Mouse (Mus musculus) T-cell, adult 2 months (primary cell): ENCODE measurements around the gene Gp5.
"Not testable (repeated sequence)": the region's sequence is repeated elsewhere in the genome, so short reads cannot be mapped to it uniquely, and the experiment has no call there.

Experiments used
- DNase-seq: peaks from one replicate; pipeline ENCODE4 v3.0.0; 2022; ENCODE audit warnings: low spot score

Gp5 gene

DNA sequence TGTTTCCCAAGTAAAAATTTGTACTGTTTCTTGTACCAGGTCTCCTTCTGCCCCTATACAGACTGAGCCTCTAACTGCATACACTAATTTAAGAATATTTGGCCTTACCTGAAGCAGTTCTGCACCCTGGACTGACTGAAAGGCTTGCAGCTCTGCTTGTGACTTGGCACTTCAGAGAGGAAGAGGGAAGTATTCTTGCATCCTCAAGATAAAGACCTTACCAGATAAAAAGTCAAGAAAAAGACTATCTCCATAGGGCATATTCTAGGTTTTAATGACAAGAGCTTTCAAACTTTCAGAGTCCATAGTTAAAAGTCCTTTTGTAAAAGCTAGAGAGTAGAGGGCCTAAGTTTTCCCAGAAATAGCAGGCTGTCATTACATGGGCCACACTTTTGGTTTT, at the start of gene Gp5:
TSS of gene Gp5 (minus strand) at position 133 of the 400 bp plus-strand sequence.
- DNase-seq = no peak

DNA sequence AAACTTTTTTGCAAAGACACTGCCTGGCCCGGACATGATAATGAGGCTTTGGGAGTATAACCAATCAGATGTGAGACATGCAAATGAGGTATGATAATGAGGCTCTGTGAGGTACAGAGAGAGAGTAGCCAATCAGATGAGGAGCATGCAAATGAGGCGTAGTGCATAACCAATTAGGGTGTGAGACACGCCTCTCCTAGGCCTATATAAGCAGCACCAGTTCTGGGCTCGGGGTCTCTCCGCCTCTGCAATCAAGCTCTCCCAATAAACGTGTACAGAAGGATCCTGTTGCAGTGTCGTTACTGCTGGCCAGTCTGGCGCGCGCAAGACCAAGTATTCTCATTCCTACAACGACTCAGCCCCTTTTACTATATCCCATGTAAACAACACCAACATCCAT, 42.9 kb upstream of the Gp5 start:
- DNase-seq = not testable (repeated sequence)

DNA sequence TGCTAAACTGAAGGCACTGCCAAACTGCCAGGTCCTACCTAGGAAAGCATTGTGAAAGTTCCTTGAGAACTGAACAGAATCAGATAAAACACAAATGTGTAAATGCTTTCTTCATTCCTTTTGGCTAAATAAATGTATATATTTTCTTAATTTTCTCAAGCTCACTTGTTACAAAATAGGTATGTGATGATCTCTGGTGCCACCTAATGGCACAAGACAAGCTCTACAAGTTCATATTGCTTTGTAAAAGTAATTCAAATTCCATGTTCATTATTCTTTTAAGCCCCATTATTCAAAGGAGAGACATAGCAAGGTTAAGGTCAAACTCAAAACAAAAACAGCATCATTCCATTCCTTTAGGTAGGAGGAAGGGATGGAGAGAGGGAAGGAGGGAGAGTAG, 3.7 kb upstream of the Gp5 start:
- DNase-seq = no peak

DNA sequence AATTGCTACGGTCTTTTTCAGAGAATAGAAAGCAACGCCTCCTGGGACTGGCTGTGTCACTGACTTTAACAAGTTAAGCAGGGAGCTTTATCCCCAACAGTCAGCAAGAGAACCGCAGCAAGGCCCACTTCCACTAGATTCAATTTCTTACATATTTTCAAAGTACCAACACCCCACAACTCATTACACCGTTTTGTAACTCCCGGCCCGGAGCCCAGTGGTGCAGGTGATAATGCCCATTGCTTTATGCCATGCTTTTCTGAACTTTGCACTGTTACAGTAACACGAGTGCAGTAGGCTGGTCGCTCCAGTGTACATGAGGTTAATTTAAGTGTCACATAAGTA, 436 bp downstream of the Gp5 start:
- no peak for DNase-seq

DNA sequence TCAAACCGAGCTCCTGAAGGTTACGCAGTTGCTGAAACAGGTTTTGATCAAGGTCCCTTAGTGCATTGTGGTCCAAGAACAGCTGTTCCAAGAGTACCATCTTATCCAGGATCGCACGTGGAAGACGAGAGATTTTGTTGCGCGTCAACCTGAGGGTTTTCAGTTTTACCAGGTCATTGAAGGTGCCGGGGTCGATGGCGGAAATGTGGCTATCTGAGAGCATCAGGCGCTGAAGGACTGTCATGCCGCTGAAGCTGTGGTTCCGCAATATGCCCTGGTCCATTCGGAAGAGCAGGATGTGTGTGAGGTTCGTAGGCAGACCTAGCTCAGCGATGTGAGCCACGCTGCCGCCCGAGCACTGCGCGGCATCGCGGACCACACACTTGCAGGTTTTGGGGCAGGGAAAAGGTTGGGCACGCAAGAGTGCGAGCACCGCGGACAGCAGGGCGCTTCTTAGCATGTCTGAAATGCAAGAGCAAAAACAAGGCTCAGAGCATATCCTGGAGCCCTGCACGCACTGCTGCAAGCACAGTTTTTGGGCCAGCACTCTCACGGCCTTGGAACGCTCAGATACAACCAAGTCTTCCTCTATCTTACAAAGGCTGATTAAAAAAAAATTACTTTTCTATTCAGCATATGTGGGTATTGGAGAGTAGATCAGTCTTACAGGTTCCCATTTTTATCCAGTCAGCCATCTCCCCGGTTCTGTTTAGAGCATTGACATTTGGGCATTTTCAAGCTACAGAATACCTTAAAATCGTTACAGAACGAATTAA, 996 bp downstream of the Gp5 start:
- peak; percentile 8 for DNase-seq

DNA sequence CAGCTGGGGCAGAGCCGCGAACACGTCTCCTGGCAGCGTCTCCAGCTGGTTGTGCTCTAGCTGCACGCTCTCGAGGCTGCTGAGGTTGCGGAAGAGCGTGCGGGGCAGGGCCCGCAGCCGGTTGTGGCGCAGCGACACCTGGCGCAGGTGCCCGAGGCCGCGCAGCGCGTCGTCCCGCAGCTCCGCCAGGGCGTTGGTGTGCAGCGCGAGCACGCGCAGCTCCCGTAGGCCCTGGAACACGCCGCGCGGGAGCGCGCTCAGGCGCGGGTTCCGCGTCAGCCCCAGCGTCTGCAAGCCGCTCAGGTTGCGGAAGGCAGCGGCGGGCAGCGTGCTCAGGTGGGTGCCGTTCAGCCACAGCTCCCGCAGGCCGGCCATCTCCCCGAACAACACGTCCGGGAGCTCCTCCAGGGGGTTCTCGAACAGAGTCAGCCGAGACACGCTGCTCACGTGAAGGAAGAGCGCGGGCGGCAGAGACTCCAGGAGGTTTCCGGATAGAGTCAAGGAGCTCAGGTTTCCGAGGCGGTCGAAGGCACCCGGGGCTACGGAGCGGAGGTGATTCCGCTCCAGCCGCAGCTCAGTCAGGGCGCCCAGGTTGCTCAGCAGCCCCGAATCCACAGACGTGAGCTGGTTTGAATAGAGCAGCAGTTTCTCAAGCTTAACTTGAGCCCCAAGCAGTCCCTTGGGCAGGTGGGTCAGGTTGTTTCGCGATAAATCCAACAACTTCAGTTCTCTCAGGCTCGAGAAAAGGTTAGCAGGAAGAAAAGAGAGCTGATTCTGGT, 1.8 kb downstream of the Gp5 start:
- peak; percentile 48 for DNase-seq

DNA sequence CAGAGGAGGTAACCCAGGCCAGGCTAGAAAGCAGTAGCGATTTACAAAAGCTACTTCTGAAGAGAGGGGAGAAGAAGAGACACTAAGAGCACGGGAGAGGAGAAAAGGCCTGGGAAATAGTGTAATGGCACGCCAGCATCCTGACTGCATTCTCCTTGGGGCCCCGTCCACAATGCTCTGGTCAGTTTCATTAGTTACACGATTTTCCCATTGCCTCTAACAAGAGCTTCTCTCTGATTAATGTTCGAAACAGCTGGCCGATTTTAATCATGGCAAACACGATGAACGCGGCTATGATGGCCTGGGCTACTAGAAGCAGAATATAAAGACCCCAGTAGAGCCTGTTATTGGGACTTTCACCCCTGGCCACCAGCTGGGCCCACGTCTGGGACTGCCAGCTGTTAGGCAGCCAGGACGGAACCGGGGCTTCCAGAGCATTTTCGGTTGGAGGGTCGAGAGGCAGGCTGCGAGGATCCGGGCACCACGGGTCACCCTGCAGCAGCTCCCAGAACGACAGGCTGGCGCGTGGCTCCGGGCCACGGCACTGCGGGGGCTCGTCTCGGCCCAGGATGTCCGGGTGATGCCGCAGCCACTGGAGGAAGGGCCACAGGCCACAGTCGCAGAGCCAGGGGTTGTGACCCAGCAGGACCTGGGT, 2.5 kb downstream of the Gp5 start:
- DNase-seq = no peak

DNA sequence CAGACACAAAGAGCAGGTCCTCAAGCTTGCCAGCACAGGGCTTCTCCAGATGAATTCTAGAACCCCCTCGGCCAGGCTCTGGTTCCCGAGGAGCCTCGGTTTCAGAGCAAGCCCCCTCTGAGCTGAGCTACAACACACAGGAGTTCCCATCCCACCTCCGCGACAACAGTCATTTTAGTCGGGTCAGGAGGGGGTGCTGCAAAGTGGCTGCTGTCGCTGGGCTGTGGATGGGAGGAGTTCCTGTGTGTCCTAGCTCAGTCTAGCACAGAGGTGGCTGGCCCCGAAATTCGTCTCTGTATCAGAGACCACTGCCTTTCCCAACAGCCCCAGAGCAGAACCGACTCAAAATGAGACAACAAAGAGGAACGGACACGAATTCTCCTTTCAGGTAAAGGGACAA, 3.3 kb downstream of the Gp5 start:
- no peak for DNase-seq

DNA sequence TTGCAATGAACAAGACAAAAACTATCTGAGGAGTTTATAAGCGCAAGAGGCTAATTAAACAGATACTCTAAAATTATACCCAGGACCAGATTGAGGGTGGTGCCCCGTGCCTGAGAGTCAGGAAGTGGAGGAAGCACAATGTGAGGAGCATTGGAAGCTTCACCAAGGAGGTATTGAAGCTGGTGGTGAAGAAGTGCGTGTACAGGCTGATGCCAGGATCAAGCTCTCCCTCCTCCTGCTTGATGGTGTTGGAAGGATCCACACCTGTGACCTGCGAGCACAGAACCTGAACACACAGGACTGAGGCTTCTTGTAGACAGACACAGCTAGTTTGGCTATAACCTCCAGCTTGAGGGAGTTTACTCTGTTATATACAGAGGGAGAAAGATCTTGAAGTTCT, 4.5 kb downstream of the Gp5 start:
- no peak for DNase-seq

DNA sequence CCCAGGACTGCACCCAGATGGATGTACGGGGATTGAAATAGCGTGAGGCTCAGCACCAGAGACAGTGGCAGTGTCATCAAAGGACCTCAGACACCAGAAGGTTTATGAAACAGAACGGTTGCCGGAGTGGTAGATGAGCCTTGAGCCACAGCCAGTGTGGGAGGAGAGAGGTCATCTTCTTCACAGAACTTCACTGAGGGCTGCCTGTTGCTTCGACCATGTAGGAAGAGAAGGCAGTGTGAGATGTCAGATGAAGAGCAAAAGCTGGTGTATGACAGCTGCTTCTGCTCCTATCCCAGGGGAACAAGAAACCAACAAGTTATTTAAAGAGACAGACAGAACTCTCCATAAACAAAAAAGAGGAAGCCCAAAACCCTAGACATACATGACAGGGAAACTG, 6.3 kb downstream of the Gp5 start:
- no peak for DNase-seq

DNA sequence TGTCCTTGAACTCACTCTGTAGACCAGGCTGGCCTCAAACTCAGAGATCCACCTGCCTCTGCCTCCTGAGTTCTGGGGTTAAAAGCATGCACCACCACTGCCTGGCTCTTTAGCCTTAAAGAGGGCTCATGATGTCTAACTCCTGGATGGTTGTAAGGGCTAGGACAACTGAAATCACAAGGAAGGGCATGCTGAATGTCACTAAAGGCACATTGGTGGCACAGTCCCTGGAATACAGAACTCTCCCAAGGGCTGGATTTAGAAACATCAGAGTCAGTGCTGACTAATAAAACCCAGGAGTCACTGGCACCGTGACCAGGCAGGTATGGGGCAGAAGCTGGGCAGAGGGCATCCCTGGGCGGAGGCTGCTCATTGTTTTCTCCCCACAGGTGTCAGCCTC, 7.2 kb downstream of the Gp5 start:
- DNase-seq = no peak

DNA sequence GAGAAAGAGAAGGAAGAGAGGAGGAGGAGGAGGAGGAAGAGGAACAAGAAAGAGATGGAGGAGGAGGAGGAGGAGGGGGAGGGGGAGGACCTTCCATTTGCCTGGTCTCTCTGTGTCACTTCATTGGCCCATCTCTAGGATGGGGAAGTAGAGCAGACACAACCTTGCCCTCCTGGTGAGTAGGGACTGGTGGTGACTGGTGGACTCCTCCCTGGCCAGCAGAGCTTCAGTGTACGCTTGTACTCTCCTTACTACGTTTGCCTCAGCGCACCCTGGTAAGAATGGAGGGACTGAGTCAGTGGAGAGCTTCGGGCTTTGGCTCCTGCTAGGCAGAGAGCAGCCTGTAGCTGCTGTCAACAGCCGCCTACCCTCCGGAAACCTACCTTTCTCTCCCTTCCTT, 7.9 kb downstream of the Gp5 start:
- DNase-seq = no peak

DNA sequence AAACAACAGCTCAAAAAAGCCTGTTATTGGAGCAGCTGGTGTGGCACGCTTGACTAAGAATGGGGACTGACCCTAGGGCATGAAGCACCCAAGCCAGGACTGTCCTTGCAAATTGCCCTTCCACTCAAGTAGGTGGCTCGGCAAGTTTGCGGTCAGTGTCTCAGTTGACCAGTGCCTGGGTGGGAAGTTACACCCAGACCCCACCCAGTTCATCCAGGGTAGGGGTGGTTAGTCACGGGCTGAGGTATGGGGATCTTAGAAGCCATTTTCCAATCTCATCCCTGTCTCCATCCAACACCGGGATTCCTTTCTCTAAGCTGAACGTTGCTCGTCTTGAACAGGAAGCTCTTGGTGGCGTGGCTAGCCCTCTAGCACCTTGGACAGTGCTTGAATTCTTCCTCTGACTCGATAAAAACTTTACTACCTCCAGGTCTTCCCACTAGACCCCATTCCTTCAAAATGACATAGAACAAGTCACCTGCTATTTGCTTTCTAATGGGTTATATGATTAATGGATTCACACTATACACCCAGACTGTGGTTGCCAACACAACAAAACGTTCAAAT, 10.8 kb downstream of the Gp5 start:
- DNase-seq = no peak

DNA sequence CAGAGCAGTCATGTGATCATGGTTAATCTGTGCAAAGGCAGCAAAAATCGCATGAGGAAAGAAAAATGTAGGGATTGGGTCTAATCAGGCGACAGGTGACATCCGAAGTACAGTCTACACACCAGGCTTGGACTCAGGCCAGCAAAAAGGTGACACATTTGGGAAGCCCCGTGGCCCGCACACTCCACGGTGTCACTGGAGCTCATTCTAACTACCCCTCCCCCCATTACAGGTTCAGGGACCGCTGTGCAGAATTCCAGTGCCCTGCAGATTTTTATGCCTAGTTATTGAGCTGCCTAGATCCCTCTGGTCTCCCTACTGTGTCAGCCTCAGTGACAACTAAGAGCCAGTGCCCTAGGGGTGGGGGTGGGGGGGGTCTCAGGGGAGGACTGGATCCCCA, 13.1 kb downstream of the Gp5 start:
- DNase-seq = no peak

DNA sequence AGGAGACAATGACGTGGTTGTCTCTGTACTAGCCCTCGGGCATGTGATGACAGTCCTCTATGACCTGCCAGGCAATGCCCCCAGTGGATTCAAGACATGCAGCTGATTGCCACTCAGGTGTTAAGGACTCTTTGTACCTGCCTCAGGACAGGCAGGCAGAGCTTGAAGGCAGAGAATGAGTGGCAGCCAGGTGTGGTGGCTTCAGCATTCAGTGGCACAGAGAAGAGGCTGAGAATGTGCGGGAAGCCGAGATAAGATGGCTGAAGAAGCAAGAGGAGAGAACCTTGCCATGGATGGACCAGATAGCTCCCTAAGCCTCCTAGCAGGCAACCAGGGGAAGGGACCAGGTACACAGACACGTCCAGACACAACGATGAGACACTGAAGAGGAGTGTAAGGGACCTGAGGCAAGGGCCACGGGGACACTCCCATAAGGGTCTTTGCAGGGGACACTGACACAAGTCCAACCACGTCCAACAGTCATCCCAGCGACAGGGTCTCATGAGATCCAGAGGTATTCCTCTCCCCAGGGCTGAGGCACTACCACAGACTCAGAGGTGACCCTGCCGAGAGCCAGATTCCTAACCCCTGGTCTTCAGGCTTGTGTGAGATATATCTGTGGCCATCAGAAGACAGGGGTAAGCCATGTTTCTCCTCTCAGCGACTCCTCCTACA, 13.8 kb downstream of the Gp5 start:
- DNase-seq = no peak

DNA sequence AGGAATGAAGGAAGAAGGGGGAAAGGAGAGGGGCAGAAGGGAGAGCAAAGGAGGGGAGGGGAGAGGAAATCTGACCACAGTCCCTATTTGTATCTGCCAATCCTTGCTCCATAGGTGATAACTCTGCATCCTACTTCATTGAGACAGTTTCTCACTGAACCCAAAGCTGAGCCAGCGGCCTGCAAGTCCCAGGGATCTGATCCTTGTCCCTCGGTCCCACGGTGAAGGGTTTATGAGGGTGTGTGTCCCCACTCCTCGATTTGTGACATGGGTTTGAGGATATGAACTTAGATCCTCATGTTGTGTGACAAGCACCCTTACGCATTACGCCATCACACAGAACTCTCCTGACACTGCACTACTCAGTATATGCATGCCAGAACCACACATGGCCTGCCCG, 15.5 kb downstream of the Gp5 start:
- no peak for DNase-seq

DNA sequence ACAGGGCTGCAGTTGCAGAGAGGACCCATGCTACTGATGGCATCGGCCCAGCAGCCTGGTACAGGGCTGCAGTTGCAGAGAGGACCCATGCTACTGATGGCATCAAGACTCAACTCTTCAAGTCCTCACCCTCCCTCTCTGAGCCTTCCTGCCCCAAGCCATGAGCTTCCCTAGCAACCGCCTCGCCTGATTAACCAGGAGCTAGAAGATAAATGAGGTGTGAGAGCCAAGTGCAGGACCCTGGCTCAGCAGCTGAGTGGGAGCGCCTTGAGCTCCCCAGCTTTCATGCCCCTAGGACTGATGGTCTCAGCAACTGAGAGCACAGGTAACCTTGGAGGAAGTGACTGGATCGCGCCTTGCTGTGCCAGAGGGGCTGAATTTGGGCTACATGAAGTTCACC, 20.1 kb downstream of the Gp5 start:
- no peak for DNase-seq

DNA sequence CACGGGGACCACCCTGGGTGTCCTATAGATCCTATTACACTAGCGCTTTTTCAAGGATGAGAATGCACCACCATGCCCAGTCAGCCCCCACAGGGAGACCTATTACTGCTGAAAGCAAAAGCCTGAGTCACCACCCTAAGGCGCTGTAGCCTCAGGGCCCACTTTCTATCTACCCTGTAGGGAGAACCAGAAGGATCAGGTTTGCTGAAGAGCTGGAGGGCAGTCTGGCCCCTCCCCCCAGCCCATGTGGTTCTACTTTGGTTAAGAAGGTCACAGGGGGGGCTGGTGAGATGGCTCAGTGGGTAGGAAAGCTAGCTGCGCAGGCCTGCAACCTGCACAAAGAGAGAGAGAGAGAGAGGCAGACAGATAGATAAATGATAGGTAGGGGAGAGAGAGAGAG, 24.9 kb downstream of the Gp5 start:
- DNase-seq = no peak

DNA sequence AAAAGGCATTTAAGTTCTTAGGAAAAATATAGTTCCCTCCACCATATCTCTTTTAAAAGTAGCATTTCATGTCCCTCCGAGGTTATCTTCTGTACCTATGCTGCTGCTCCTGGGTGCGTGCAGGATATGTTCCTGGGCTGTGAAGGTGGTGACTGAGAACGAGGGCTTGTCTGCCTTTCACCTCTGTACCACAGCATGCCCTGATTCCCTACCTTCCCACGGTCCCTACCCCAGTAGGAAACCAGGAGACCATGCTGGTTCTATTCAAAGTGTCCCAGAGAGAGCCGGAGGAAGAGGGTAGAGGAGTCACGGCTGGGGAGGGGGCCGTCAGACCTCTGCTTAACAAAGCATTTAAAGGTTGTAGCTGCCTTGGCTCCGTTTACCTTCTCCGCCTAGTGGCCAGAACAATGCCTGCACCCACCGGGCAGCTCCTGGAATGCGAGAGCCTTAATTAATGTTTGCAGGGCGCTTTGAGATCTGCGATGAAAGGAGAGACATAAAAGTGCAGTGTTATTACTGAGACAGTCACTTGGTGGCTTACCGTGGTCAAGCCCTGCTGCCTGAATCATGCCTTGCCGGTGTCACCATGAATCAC, 26.7 kb downstream of the Gp5 start:
- DNase-seq = no peak

DNA sequence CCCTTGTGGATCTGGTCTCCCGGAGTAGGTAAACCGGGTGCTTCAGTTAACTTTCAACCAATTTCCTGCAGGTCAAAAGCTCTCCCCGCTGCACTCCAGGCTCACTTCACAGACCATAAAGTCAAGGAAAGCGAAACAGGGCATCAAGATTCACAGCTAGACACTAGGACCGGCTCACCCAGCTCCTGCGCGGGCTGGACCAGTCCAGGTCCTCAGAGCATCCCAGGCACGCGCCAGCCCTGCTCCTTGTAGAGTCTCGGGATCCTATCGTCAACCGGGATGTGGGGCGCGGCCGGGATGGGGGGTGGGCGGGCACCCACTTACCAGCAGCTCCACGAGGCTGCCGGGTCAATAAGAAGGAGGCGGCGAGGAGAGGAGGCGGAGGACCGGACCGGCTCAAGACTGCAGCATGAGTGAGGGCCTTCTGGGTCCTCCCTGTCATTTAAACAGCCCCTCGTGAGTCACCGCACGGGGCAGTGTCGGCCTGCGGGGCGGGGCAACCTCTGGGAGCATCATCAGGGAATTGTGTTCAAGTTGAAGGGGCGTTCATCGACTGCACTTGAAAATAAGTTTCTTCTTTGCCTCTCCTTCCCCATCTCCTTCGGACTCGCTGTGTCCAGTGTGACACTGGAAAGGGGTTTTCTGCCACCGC, 27.6 kb downstream of the Gp5 start, which contains the start of gene Lrrc15:
TSS of gene Lrrc15 (minus strand) at position 413 of the 652 bp plus-strand sequence.
- DNase-seq = no peak

DNA sequence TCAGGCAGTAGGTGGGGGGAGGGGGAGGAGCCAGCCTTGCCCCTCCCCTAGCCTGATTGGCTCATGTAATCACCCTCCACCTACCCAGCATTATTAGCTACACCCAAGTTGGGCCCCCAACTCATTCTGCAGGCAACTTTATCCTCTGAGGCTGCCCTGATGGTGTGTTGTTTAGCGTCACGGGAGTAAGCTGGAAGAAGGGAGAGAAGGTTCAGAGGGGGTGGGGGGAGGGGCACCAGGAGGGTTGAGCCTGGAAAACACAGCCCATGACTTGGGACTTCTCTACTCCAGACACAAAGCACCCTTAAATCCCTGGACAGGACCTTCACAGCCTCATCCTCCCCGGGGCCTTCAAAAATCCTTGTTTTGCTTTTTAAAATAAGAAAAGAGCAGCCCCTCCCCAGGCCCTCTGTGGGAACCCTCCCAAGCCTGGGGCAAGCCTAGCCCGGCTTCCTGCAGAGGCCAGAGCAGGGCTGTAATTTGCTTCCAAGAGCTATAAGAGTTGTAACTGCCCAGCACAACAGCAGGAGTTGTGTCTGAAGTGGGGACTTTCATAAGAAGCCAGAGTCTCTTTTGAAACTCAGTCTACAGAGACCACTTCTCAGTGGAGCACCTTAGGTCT, 29.8 kb downstream of the Gp5 start:
- no peak for DNase-seq
